Mouse (Mus musculus): ENCODE data around the gene Cblb. TPM values are rescaled to one million over a fixed set of nuclear protein-coding genes. Genes with fewer than 3 reads are reported as not detected.

Gene Cblb
- polyA plus RNA-seq, 1 experiment from 2014 or later, result 19.8 TPM

- Histone ChIP-seq H3K27ac (ENCODE audit: low read depth) (no peak overlapping the region), H3K9ac (no peak overlapping the region), H3K4me3 (ENCODE audit: low read depth, low read length) (no peak overlapping the region), H3K4me2 (no peak overlapping the region), H3K27me3 (ENCODE audit: insufficient read depth, low read length) (no peaks in the 10 kb centered on the region), H3K4me1 (ENCODE audit: insufficient read depth) (peaks cover 8% of the 10 kb centered on the region; the same call in 1 of the 2 replicates), H3K36me3 (ENCODE audit: insufficient read depth) (0 out of 2 replicates have a peak, but pooled peaks cover 2% of the 10 kb centered on the region), H3K9me3 (ENCODE audit: low read depth, low read length) (no peaks in the 10 kb centered on the region)
- no peak for DNase-seq
- ATAC-seq (ENCODE audit: insufficient read depth), result no peak
- no peak for TF ChIP-seq CTCF (IDR thresholded peaks at IDR 0.05; ENCODE audit: low read depth)
- WGBS, result 83% methylated on average over 5 of the region's 5 CpGs
Observed at GRCm38 (mm10) chr16:52070128-52070527, 39.1 kb downstream of the Cblb start.

GRCm38 (mm10) chr16:52071290-52071689, 40.3 kb downstream of the Cblb start:
- Histone ChIP-seq H3K9ac (no peak overlapping the region), H3K36me3 (ENCODE audit: insufficient read depth) (no peaks in the 10 kb centered on the region), H3K27me3 (ENCODE audit: insufficient read depth, low read length) (no peaks in the 10 kb centered on the region), H3K9me3 (ENCODE audit: low read depth, low read length) (no peaks in the 10 kb centered on the region), H3K4me3 (ENCODE audit: low read depth, low read length) (no peak overlapping the region), H3K4me1 (ENCODE audit: insufficient read depth) (peaks cover 8% of the 10 kb centered on the region; the same call in 1 of the 2 replicates), H3K4me2 (no peak overlapping the region), H3K27ac (ENCODE audit: low read depth) (peak overlapping the region; percentile 54)
- DNase-seq, result no peak
- WGBS, result 64% methylated on average over 2 of the region's 2 CpGs
- no peak for TF ChIP-seq CTCF (IDR thresholded peaks at IDR 0.05; ENCODE audit: low read depth)
- ATAC-seq (ENCODE audit: insufficient read depth), result peak; percentile 22; the same call in 1 of the 2 replicates

- no peaks in the 10 kb centered on the region for H3K27me3 ChIP-seq (ENCODE audit: insufficient read depth, low read length)
- H3K36me3 ChIP-seq (ENCODE audit: insufficient read depth), result no peaks in the 10 kb centered on the region
- no peak for TF ChIP-seq CTCF (IDR thresholded peaks at IDR 0.05; ENCODE audit: low read depth)
- H3K27ac ChIP-seq (ENCODE audit: low read depth), result peak overlapping the region; percentile 54
- ATAC-seq (ENCODE audit: insufficient read depth), result peak; percentile 88
- H3K4me1 ChIP-seq (ENCODE audit: insufficient read depth), result peaks cover 8% of the 10 kb centered on the region; the same call in 1 of the 2 replicates
- H3K9me3 ChIP-seq (ENCODE audit: low read depth, low read length), result no peaks in the 10 kb centered on the region
- no peak overlapping the region for H3K4me3 ChIP-seq (ENCODE audit: low read depth, low read length)
- no peak overlapping the region for H3K9ac ChIP-seq
- H3K4me2 ChIP-seq, result no peak overlapping the region
- 23% methylated on average over 6 of the region's 6 CpGs for WGBS
- DNase-seq, result peak; percentile 88
Observed at GRCm38 (mm10) chr16:52071766-52072209, 40.8 kb downstream of the Cblb start.

GRCm38 (mm10) chr16:52076652-52077051, 45.6 kb downstream of the Cblb start:
- Histone ChIP-seq H3K36me3 (ENCODE audit: insufficient read depth) (no peaks in the 10 kb centered on the region), H3K9me3 (ENCODE audit: low read depth, low read length) (no peaks in the 10 kb centered on the region), H3K27me3 (ENCODE audit: insufficient read depth, low read length) (no peaks in the 10 kb centered on the region), H3K4me2 (no peak overlapping the region), H3K4me3 (ENCODE audit: low read depth, low read length) (no peak overlapping the region), H3K9ac (no peak overlapping the region), H3K4me1 (ENCODE audit: insufficient read depth) (peaks cover 9% of the 10 kb centered on the region), H3K27ac (ENCODE audit: low read depth) (no peak overlapping the region)
- ATAC-seq (ENCODE audit: insufficient read depth) (no peak), DNase-seq (no peak)
- no peak for TF ChIP-seq CTCF (IDR thresholded peaks at IDR 0.05; ENCODE audit: low read depth)
- WGBS, result 83% methylated on average over 7 of the region's 7 CpGs

- Histone ChIP-seq H3K27me3 (ENCODE audit: insufficient read depth, low read length) (no peaks in the 10 kb centered on the region), H3K9me3 (ENCODE audit: low read depth, low read length) (no peaks in the 10 kb centered on the region), H3K27ac (ENCODE audit: low read depth) (no peak overlapping the region), H3K4me3 (ENCODE audit: low read depth, low read length) (no peak overlapping the region), H3K9ac (no peak overlapping the region), H3K4me1 (ENCODE audit: insufficient read depth) (peaks cover 9% of the 10 kb centered on the region), H3K36me3 (ENCODE audit: insufficient read depth) (no peaks in the 10 kb centered on the region), H3K4me2 (no peak overlapping the region)
- ATAC-seq (ENCODE audit: insufficient read depth) (no peak), DNase-seq (no peak)
- no peak for TF ChIP-seq CTCF (IDR thresholded peaks at IDR 0.05; ENCODE audit: low read depth)
- WGBS, result 59% methylated on average over 4 of the region's 4 CpGs
Observed at GRCm38 (mm10) chr16:52077901-52078300, 46.9 kb downstream of the Cblb start.

GRCm38 (mm10) chr16:52078758-52079474, 47.9 kb downstream of the Cblb start:
- no peaks in the 10 kb centered on the region for H3K36me3 ChIP-seq (ENCODE audit: insufficient read depth)
- no peak for TF ChIP-seq CTCF (IDR thresholded peaks at IDR 0.05; ENCODE audit: low read depth)
- no peak overlapping the region for H3K4me3 ChIP-seq (ENCODE audit: low read depth, low read length)
- no peak overlapping the region for H3K4me2 ChIP-seq
- DNase-seq, result peak; percentile 66
- H3K27ac ChIP-seq (ENCODE audit: low read depth), result no peak overlapping the region
- H3K9ac ChIP-seq, result no peak overlapping the region
- H3K27me3 ChIP-seq (ENCODE audit: insufficient read depth, low read length), result no peaks in the 10 kb centered on the region
- peaks cover 9% of the 10 kb centered on the region for H3K4me1 ChIP-seq (ENCODE audit: insufficient read depth)
- no peaks in the 10 kb centered on the region for H3K9me3 ChIP-seq (ENCODE audit: low read depth, low read length)
- ATAC-seq (ENCODE audit: insufficient read depth), result peak; percentile 69; the same call in 1 of the 2 replicates
- WGBS, result 39% methylated on average over 9 of the region's 9 CpGs

- WGBS, result 74% methylated on average over 8 of the region's 8 CpGs
- Histone ChIP-seq H3K36me3 (ENCODE audit: insufficient read depth) (no peaks in the 10 kb centered on the region), H3K27ac (ENCODE audit: low read depth) (no peak overlapping the region), H3K9ac (no peak overlapping the region), H3K9me3 (ENCODE audit: low read depth, low read length) (no peaks in the 10 kb centered on the region), H3K4me1 (ENCODE audit: insufficient read depth) (peaks cover 9% of the 10 kb centered on the region), H3K27me3 (ENCODE audit: insufficient read depth, low read length) (no peaks in the 10 kb centered on the region), H3K4me3 (ENCODE audit: low read depth, low read length) (no peak overlapping the region), H3K4me2 (no peak overlapping the region)
- ATAC-seq (ENCODE audit: insufficient read depth) (no peak), DNase-seq (no peak)
- TF ChIP-seq CTCF (IDR thresholded peaks at IDR 0.05; ENCODE audit: low read depth), result no peak
Observed at GRCm38 (mm10) chr16:52079475-52079823, 48.4 kb downstream of the Cblb start.

Measured in lung, embryonic 14.5 days (tissue).